Mouse (Mus musculus): ENCODE data around the gene Lrrc49. TPM values are rescaled to one million over a fixed set of nuclear protein-coding genes. Genes with fewer than 3 reads are reported as not detected.

Lrrc49 gene
- polyA plus RNA-seq, 1 experiment from 2014 or later = 21.7 TPM

DNA sequence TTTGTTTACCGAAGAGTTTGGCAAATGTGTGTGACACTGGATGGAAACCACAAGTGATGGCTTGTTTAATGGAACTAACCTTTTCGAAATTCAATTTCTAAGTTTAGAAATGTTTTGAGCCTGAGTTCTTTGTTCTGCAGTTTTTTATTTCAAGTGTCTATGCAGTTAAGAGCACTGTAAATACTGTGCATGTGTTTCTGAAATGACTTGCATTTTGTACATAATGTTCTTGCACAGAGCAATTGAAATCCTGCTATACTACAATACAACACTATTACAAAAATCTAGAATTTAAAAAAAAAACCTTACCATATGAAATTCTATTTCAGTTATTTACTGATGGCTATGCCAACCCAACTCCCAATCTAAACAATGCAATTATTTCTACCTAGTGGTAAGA lies 75.7 kb downstream of the Lrrc49 start:
- 93% methylated on average over 2 of the region's 2 CpGs for WGBS
- no peak overlapping the region for H3K4me3 ChIP-seq
- no peaks in the 10 kb centered on the region for H3K27me3 ChIP-seq (ENCODE audit: low read depth, poor library complexity, severe bottlenecking)
- peaks cover 11% of the 10 kb centered on the region; the same call in 1 of the 2 replicates for H3K36me3 ChIP-seq
- no peak for DNase-seq (ENCODE audit: low spot score)
- no peaks in the 10 kb centered on the region for H3K4me1 ChIP-seq
- no peak overlapping the region for H3K27ac ChIP-seq
- H3K9me3 ChIP-seq (replicated peaks) = no peaks in the 10 kb centered on the region

DNA sequence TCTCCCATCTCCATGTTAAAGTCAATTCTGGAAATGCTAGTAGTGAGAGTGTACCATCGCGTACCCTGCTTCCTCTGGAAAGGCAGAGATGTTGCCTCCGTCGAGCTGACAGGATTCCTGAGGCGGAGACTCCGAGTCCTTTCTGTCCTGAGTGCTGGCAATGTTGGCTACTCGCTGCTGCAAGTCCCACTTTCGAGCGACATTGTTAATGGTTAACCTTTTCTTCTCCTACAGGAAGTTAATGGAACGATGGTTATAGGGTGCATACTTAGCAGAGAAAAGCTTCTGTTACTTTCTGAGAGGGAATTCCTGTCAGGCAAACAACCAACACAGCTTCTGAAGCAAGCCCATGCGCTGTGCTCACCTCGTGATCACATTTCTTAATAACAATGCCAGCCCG lies 77.8 kb downstream of the Lrrc49 start:
- no peak overlapping the region for H3K27ac ChIP-seq
- H3K9me3 ChIP-seq (replicated peaks) = no peaks in the 10 kb centered on the region
- H3K4me1 ChIP-seq = no peaks in the 10 kb centered on the region
- DNase-seq (ENCODE audit: low spot score) = no peak
- H3K27me3 ChIP-seq (ENCODE audit: low read depth, poor library complexity, severe bottlenecking) = no peaks in the 10 kb centered on the region
- 77% methylated on average over 13 of the region's 13 CpGs for WGBS
- peaks cover 11% of the 10 kb centered on the region; the same call in 1 of the 2 replicates for H3K36me3 ChIP-seq
- no peak overlapping the region for H3K4me3 ChIP-seq

DNA sequence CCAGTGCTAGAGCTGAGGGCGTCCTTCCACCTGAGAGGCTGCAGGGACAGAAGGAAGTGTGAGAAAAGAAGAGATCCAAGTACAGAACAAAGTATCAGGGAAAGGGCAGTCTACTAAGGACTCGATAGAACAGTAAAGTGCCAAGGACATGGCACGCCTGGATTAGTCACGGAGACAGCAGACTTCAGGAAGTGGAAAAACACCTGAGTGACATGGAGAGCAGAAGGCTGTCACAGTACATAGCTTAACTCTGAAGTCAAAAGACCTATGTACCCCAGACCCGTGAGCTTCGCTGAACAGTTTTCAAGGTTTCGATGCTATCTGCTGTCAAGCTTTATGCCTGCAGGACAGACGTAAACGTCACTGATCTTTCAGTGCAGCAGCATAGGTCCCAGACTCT lies 79.1 kb downstream of the Lrrc49 start:
- WGBS = 89% methylated on average over 9 of the region's 9 CpGs

DNA sequence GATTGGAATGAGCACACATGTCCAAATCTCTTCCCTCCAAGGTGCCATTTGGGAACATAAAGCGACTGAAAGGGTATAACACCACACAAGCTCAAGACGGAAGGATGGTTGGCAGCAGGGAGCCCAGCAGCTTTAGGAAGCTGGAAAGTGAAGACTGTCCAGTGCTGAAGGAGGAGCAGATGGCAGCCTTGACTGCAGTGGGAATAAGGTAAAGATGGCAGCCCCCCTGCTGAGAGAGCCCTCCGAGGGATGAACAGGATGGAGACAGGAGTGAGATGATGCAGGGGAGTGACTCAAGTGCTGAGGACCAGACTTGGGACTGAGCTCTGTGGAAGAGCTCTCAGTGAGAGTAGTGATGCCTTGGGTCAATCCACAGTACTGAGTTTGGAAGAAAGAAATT lies 79.9 kb downstream of the Lrrc49 start:
- WGBS = 90% methylated on average over 3 of the region's 3 CpGs
- Histone ChIP-seq H3K9me3 (replicated peaks) (no peaks in the 10 kb centered on the region), H3K4me1 (no peaks in the 10 kb centered on the region), H3K36me3 (peaks cover 6% of the 10 kb centered on the region; the same call in 1 of the 2 replicates), H3K27me3 (ENCODE audit: low read depth, poor library complexity, severe bottlenecking) (no peaks in the 10 kb centered on the region), H3K27ac (no peak overlapping the region), H3K4me3 (no peak overlapping the region)
- DNase-seq (ENCODE audit: low spot score) = no peak

More for the DNA sequence above, 79.1 kb downstream of the Lrrc49 start:
- no peak for DNase-seq (ENCODE audit: low spot score)
- peaks cover 9% of the 10 kb centered on the region; the same call in 1 of the 2 replicates for H3K36me3 ChIP-seq
- H3K9me3 ChIP-seq (replicated peaks) = no peaks in the 10 kb centered on the region
- no peaks in the 10 kb centered on the region for H3K4me1 ChIP-seq
- H3K27ac ChIP-seq = no peak overlapping the region
- no peaks in the 10 kb centered on the region for H3K27me3 ChIP-seq (ENCODE audit: low read depth, poor library complexity, severe bottlenecking)
- H3K4me3 ChIP-seq = no peak overlapping the region

DNA sequence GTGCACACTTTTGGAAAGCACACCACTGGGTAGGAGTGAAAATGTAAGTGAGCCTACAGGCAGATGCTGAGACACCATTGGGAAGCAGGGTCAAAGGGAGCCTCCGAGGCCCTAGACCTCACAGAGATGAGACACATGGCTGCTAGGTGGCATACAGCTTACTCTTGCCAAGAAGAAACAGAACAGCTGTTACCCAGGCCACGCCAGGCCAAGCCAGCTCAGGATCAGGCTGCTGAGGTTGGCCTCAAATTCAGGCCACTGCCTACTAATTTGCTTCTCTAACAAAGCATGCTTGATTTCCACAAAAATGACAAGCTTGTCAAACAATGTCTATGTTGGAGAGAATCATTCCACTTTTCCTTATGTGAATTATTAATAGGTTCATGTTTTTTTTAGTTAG lies 83.0 kb downstream of the Lrrc49 start:
- H3K36me3 ChIP-seq = peaks cover 13% of the 10 kb centered on the region; the same call in 1 of the 2 replicates
- H3K27me3 ChIP-seq (ENCODE audit: low read depth, poor library complexity, severe bottlenecking) = no peaks in the 10 kb centered on the region
- no peak for DNase-seq (ENCODE audit: low spot score)
- 88% methylated on average over 2 of the region's 2 CpGs for WGBS
- H3K9me3 ChIP-seq (replicated peaks) = no peaks in the 10 kb centered on the region
- H3K4me1 ChIP-seq = no peaks in the 10 kb centered on the region
- H3K27ac ChIP-seq = no peak overlapping the region
- H3K4me3 ChIP-seq = no peak overlapping the region

DNA sequence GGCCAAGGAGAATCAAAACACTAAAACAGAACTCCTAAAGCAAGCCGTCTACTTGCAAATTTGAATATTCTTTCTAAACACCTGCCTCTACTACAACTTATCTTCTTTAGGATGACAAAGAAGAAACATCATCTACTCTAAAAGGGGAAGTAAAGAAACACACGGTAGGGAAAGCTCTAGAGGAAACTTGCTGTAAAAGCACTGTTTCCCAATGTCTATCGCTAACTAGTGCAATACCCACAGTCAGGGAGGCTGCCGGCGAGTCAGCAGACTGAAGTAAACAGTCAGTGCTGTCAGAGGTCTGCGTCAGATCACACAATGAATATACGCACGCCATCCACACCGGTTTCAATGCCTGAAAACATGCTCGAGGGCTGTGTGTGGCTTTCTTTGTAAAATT lies 86.0 kb downstream of the Lrrc49 start:
- no peaks in the 10 kb centered on the region for H3K9me3 ChIP-seq (replicated peaks)
- no peak for DNase-seq (ENCODE audit: low spot score)
- no peaks in the 10 kb centered on the region for H3K4me1 ChIP-seq
- peaks cover 20% of the 10 kb centered on the region; the same call in 1 of the 2 replicates for H3K36me3 ChIP-seq
- H3K27ac ChIP-seq = no peak overlapping the region
- WGBS = 92% methylated on average over 10 of the region's 10 CpGs
- no peaks in the 10 kb centered on the region for H3K27me3 ChIP-seq (ENCODE audit: low read depth, poor library complexity, severe bottlenecking)
- no peak overlapping the region for H3K4me3 ChIP-seq

DNA sequence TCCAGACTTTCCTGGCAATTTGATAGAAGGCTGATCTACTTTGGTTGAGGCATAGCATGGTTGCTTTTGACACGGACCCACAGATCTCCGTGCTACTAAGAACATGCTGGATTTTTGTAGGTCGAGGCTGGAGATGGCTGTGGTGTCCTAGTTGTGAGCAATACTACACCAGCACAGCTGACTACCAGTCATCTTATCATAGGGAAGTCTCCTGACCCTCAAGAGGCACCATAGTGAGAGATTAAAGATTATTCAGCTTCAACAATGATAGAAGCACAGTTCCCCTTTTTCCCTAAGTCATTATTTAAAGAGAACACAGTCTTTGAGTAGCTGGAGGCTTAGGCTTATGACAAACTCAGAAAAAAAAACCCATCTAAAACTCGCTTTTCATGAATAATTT lies 87.7 kb downstream of the Lrrc49 start:
- Histone ChIP-seq H3K9me3 (replicated peaks) (no peaks in the 10 kb centered on the region), H3K4me1 (no peaks in the 10 kb centered on the region), H3K27ac (no peak overlapping the region), H3K4me3 (no peak overlapping the region), H3K27me3 (ENCODE audit: low read depth, poor library complexity, severe bottlenecking) (no peaks in the 10 kb centered on the region), H3K36me3 (peaks cover 24% of the 10 kb centered on the region; the same call in 1 of the 2 replicates)
- no peak for DNase-seq (ENCODE audit: low spot score)
- 93% methylated on average over 4 of the region's 4 CpGs for WGBS

DNA sequence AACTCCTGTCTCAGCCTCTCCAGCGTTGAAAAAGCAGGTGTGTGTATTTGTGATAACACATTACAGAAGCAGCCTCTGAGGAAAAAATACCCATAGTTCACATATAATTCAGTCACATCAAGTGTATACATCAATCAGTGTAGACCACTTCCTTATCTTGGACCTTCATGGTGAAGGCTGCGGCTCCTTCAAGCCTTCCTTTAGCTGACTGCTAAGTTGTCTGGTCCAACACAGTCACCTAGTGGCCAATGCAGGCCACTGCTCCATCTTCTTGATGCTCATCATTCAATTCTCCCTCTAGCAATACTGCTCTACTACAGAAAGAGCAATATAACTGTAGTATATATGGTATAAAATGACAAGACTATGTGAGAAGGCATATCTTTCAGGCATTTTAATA lies 88.5 kb downstream of the Lrrc49 start:
- Histone ChIP-seq H3K27ac (no peak overlapping the region), H3K4me1 (no peaks in the 10 kb centered on the region), H3K36me3 (peaks cover 24% of the 10 kb centered on the region; the same call in 1 of the 2 replicates), H3K4me3 (no peak overlapping the region), H3K27me3 (ENCODE audit: low read depth, poor library complexity, severe bottlenecking) (no peaks in the 10 kb centered on the region), H3K9me3 (replicated peaks) (no peaks in the 10 kb centered on the region)
- no peak for DNase-seq (ENCODE audit: low spot score)
- WGBS = 72% methylated on average over 2 of the region's 2 CpGs

DNA sequence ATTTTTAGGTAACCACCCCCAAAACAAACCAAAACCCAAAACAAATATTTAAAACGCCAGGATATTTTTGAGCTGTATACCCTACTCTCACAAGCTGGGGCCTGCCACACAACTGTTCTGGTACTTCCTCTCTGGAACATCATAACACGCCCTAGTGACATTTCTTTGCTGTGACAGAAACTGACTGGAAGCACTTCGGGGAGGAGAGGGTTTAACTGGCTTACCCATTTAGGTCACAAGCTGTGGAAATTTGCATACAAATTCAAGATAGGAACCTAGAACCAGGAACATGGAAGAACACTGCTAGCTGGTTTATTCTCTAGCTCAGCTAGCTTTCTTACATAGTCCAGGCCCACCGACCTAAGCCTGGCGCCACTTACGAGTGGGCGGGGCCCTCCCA lies 92.6 kb downstream of the Lrrc49 start:
- 60% methylated on average over 7 of the region's 7 CpGs for WGBS
- Histone ChIP-seq H3K27ac (no peak overlapping the region), H3K36me3 (peaks cover 42% of the 10 kb centered on the region), H3K27me3 (ENCODE audit: low read depth, poor library complexity, severe bottlenecking) (no peaks in the 10 kb centered on the region), H3K9me3 (replicated peaks) (no peaks in the 10 kb centered on the region), H3K4me1 (no peaks in the 10 kb centered on the region), H3K4me3 (no peak overlapping the region)
- DNase-seq (ENCODE audit: low spot score) = no peak

DNA sequence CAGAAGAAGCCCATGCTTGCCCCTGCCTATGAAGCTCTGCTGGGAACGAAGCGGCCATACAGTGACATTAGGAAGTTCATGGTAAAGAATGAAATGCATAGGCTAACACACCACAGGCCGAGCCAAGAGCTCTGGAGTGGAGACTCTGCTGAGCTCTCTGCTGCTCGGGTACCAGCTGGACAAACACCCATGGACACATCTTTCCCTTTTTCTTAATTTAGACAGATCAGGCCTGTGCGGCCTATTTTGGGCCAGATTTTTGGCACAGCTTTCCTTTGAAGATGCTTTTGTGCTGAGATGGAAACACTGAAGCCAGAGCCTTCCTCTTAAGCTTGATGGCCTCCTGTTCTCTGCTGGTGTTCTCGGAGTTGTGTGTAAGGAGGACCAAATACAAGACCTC lies 95.0 kb downstream of the Lrrc49 start:
- no peak for DNase-seq (ENCODE audit: low spot score)
- Histone ChIP-seq H3K9me3 (replicated peaks) (no peaks in the 10 kb centered on the region), H3K27ac (no peak overlapping the region), H3K36me3 (peaks cover 44% of the 10 kb centered on the region), H3K4me1 (no peaks in the 10 kb centered on the region), H3K27me3 (ENCODE audit: low read depth, poor library complexity, severe bottlenecking) (no peaks in the 10 kb centered on the region), H3K4me3 (no peak overlapping the region)
- WGBS = 90% methylated on average over 6 of the region's 6 CpGs

DNA sequence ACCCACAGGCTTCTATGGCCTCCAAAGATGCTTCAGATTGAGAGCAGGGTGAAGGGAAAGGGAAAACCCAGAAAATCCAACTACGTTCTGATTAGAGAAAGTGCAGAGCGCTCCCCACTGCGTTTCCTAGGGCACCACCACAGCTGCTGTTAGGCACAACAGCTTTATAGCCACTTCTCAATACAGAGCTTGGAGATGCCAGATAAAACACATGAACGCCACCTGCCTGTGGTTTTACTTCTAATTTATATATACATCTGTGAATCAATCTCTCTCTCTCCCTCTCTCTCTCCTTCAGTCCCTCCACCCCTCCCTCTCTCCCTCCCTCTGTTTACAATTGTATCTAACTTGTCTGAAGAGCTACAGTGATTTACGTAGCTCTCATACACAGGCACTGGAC lies 95.6 kb downstream of the Lrrc49 start:
- H3K4me3 ChIP-seq = no peak overlapping the region
- 88% methylated on average over 5 of the region's 5 CpGs for WGBS
- no peaks in the 10 kb centered on the region for H3K9me3 ChIP-seq (replicated peaks)
- no peaks in the 10 kb centered on the region for H3K27me3 ChIP-seq (ENCODE audit: low read depth, poor library complexity, severe bottlenecking)
- H3K4me1 ChIP-seq = no peaks in the 10 kb centered on the region
- H3K36me3 ChIP-seq = peaks cover 48% of the 10 kb centered on the region
- H3K27ac ChIP-seq = no peak overlapping the region
- no peak for DNase-seq (ENCODE audit: low spot score)

DNA sequence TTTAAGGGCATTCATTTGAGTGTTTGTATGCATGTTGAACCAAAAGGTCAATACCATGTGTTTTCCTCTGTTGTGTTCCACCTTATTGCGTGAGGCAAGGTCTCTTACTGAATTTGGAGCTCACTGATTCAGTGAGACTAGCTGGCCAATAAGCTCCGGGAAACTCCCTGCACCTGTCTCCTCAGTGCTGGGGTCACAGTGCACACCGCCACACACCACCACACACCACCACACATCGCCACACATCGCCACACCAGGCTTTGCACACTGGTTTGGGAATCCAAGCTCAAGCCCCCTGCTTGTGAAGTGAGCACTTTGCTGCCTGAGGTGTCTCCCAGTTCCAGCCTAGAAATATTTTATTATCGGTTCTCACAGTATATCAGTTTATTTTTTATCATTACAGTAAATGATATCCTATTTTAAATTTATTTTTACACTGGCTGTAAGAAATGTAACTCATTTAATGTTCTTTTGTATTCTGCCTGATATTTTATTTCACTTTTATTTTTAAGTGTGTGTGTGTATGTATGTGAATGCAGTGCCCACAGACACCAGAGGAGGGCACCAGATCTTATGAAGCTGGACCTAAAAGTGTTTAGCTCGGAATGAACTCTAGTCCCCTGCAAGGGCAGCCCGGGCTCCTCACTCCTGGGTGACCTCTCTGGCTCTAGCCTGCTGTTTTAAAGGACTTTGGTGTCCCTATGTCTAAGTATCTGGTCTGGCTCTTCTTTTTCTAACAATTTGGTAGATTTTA lies 96.9 kb downstream of the Lrrc49 start:
- WGBS = 90% methylated on average over 8 of the region's 8 CpGs
- no peak overlapping the region for H3K27ac ChIP-seq
- H3K36me3 ChIP-seq = peaks cover 54% of the 10 kb centered on the region
- no peak for DNase-seq (ENCODE audit: low spot score)
- no peak overlapping the region for H3K4me3 ChIP-seq
- H3K9me3 ChIP-seq (replicated peaks) = no peaks in the 10 kb centered on the region
- no peaks in the 10 kb centered on the region for H3K4me1 ChIP-seq
- H3K27me3 ChIP-seq (ENCODE audit: low read depth, poor library complexity, severe bottlenecking) = no peaks in the 10 kb centered on the region

DNA sequence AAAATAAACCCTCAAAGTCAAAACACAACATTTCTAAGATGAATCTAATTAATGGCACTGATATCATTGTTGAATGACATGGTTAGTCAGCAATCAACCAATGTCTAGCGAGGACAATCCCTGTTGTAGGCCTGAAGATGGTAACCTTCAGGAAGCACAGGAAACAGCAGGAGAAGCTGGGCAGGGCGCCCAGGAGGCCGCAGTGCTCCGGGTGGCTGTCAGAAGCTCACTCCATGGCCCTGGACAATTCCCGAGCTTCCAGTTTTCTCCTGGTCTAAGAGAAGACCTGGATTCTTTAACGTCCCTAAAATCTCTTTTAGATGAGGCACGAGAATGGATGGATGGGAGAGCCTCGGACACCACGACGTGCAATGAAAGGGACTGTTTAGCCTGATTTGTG lies 99.0 kb downstream of the Lrrc49 start:
- Histone ChIP-seq H3K36me3 (peaks cover 61% of the 10 kb centered on the region), H3K4me1 (no peaks in the 10 kb centered on the region), H3K4me3 (no peak overlapping the region), H3K27ac (no peak overlapping the region), H3K9me3 (replicated peaks) (no peaks in the 10 kb centered on the region), H3K27me3 (ENCODE audit: low read depth, poor library complexity, severe bottlenecking) (no peaks in the 10 kb centered on the region)
- no peak for DNase-seq (ENCODE audit: low spot score)
- 92% methylated on average over 10 of the region's 10 CpGs for WGBS

DNA sequence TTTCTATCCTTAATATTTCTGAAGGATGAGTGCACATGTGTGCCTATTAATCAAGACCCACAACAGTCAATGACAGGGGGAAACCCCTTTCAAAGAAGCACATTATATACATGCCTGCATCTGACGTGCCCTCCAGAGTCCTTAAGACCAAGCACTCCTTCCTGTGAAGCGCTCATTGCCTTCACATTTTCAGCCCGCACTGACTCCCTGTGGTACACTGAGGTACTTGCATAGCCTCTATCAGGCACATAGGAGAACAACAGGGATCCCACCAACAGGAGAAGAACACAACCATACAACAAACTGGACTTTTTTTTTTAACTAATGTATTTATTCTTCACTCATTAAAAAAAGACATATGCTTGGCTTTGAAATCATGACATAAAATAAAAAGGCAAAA lies 101.0 kb downstream of the Lrrc49 start:
- H3K36me3 ChIP-seq = peaks cover 48% of the 10 kb centered on the region

More for the DNA sequence above, 101.0 kb downstream of the Lrrc49 start:
- Histone ChIP-seq H3K27me3 (ENCODE audit: low read depth, poor library complexity, severe bottlenecking) (no peaks in the 10 kb centered on the region), H3K4me3 (no peak overlapping the region), H3K27ac (no peak overlapping the region), H3K9me3 (replicated peaks) (no peaks in the 10 kb centered on the region), H3K4me1 (no peaks in the 10 kb centered on the region)
- no peak for DNase-seq (ENCODE audit: low spot score)
- 80% methylated on average over 3 of the region's 3 CpGs for whole genome bisulfite sequencing

Data from limb, embryonic 10.5 days (tissue).